Mouse (Mus musculus) CD8-positive naive resting alpha-beta T cell, adult 57 days (primary cell): Measurements from ENCODE around the gene Tmem150a. TPM values are rescaled to one million over a fixed set of nuclear protein-coding genes. Genes with fewer than 3 reads are reported as not detected.

Experiments used
- total RNA-seq: library from RNA; stranded (reverse); gene quantifications from one replicate; pipeline ENCODE4 v1.2.4, GENCODE M21; 2023

The Tmem150a gene
- 2.4 TPM for total RNA-seq

DNA sequence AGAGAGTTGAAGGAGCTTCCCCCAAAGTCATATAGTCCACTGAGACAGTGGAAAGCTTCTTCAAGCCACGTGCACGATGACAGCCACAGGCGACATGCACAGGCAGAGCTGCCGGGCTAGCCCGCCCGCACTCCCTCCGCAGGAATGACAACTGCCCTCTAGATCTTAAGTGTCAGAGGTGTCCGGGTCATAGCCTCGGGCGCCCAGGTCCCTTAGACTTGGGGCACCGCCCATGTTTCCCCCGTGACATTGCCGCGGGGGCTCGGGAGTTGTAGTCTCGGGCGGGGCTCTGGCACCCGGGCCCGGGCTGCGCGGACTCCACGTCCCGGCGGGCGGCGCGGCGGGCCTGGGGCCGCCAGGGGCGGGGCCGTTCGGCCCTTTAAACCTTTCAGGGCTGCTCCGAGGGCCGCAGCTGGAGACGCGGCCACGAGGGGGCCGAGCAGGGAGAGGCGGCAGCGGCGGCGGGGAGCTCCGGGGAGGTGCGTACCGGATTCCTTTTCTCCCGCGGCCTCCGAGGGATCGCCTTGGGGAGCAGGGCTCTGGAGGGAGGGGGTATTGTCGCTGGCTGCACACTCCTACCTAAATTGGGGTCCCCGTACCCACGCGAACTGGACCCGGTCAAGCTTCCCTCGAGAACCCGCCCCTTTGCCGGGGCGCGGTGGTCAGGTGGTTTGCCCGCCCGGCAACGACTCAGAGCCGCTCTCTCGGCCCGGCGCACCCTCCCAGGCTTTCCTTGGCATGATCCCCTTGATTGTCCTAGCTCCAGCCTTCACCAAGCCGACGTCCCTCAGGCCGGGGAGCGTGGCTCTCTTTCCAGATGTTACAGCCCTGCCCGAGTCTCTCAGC, at the start of gene Tmem150a:
Tmem150a (plus strand) TSS at position 382 of the 846 bp plus-strand sequence.

DNA sequence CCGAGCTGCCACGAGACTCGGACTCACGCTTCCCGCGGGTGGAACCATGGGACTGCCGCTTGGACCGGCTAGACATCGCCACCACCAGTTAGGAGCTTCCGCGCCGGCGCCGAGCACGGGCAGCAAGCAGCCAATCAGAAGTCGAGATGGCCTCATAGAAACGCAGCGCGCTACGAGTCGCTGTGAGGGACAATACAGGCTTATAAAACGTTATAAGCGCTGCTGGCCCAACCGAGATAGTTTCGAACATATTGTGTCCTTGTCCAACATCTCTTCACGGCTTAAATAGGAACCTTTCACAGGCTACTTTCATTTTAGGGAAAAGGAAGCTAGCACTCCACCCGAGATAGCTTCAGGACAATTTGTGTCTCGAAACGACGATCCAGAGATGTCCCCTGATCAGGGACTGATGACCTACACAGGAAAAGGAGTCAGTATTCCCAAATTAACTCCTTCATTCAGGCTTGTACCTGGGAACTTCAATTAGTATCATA, 10.1 kb upstream of the Tmem150a start, which contains the start of gene Usp39:
Usp39 (minus strand) TSS at position 111 of the 494 bp plus-strand sequence.

GRCm38 (mm10) chr6:72347166-72347941, 7.9 kb upstream of the Tmem150a start, which contains the start of gene 0610030E20Rik:
Gene 0610030E20Rik (plus strand): TSS chr6:72347317.

DNA sequence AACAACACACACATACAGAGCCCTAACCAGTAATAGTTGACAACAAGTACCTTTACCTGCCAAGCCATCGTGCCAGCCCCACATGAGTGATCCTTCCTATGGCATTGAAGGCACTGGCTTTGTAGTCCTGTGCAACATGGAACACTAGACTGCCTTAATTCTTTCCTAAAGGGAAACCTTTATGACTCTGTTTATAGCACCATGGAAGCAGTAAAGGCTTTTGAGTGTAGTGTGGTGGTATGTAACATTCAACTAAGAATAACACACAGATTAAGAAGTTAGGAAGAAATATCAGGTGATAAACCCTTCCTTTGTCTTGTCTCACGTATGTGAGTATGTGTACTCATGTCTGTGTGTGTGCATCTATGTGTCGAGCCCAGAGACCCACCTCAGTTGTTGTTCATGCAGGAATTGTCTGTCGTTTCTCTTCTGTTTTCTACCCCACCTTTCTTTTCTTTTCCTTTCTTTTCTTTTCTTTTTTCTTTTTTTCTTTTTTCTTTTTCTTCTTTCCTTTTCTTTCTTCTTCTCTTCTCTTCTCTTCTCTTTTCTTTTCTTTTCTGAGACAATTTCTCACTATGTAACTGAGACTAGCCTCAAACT, 11.7 kb downstream of the Tmem150a start, which contains the start of gene Rnf181:
Rnf181 (minus strand) TSS at position 113 of the 600 bp plus-strand sequence.

GRCm38 (mm10) chr6:72380131-72380770, 25.0 kb downstream of the Tmem150a start, which contains the start of gene Vamp5:
Gene Vamp5 (minus strand): TSS chr6:72380468.

GRCm38 (mm10) chr6:72389941-72390771, 34.9 kb downstream of the Tmem150a start, which contains the start of gene Vamp8:
Gene Vamp8 (minus strand): TSS chr6:72390703.

Other genes with a start within 250 kb of the Tmem150a start
- gene Atoh8, start 119.9 kb upstream of the Tmem150a start, total RNA-seq: not detected
- not detected for gene Sftpb, start 50.8 kb upstream of the Tmem150a start, total RNA-seq
- gene Usp39, start 10.3 kb upstream of the Tmem150a start, total RNA-seq: 36.6 TPM
- 33.6 TPM for gene 0610030E20Rik, start 8.1 kb upstream of the Tmem150a start, total RNA-seq
- gene Rnf181, start 11.5 kb downstream of the Tmem150a start, total RNA-seq: 72.8 TPM
- gene Vamp5, start 25.0 kb downstream of the Tmem150a start, total RNA-seq: 9.8 TPM
- gene Vamp8, start 35.3 kb downstream of the Tmem150a start, total RNA-seq: 60.7 TPM
- gene Ggcx, start 58.9 kb downstream of the Tmem150a start, total RNA-seq: 19.6 TPM
- 238 TPM for gene Mat2a, start 84.1 kb downstream of the Tmem150a start, total RNA-seq
- not detected for gene Sh2d6, start 166.3 kb downstream of the Tmem150a start, total RNA-seq
- 33.5 TPM for gene Capg, start 188.9 kb downstream of the Tmem150a start, total RNA-seq
- gene Elmod3, start 243.0 kb downstream of the Tmem150a start, total RNA-seq: 13.2 TPM
- 5.8 TPM for gene Retsat, start 243.0 kb downstream of the Tmem150a start, total RNA-seq